Mouse (Mus musculus) forebrain, embryonic 14.5 days (tissue): ENCODE data around the gene Aup1. TPM values are rescaled to one million over a fixed set of nuclear protein-coding genes. Genes with fewer than 3 reads are reported as not detected.

Experiments
- ATAC-seq: fragments of 200-750 bp; cut with Nextera tagmentation; 2 replicates; pipeline ENCODE4 v1.8.0; 2017; ENCODE audit warnings: mild to moderate bottlenecking, moderate library complexity
- DNase-seq: peaks from one replicate; pipeline ENCODE4 v3.0.0-alpha.2; 2015; ENCODE audit warnings: low spot score
- H3K27ac ChIP-seq: fragments of 300-500 bp; sonication (generic); 2 replicates; pipeline ENCODE4 v1.5.1; 2014; ENCODE audit warnings: low read depth, mild to moderate bottlenecking, control low read depth, low read length, moderate library complexity
- H3K27me3 ChIP-seq: fragments of 300-500 bp; sonication (generic); replicated peaks from 2 replicates; pipeline ENCODE4 v1.6.1; 2014; ENCODE audit warnings: low read length, control low read depth, mixed read lengths; ENCODE audit not compliant: control insufficient read depth, insufficient read depth
- H3K36me3 ChIP-seq: fragments of 300-500 bp; sonication (generic); 2 replicates; pipeline ENCODE4 v1.6.1; 2014; ENCODE audit warnings: low read length, control low read depth; ENCODE audit not compliant: control insufficient read depth, insufficient read depth
- H3K4me1 ChIP-seq: fragments of 300-500 bp; sonication (generic); 2 replicates; pipeline ENCODE4 v1.6.1; 2014; ENCODE audit warnings: antibody characterized with exemption, low read length, control low read depth; ENCODE audit not compliant: control insufficient read depth, insufficient read depth
- H3K4me2 ChIP-seq: fragments of 300-500 bp; sonication (generic); 2 replicates; pipeline ENCODE4 v1.6.1; 2014; ENCODE audit warnings: mild to moderate bottlenecking, control low read depth, low read length
- H3K4me3 ChIP-seq: fragments of 300-500 bp; sonication (generic); 2 replicates; pipeline ENCODE4 v1.5.1; 2014; ENCODE audit warnings: low read depth, low read length, control low read depth
- H3K9ac ChIP-seq: fragments of 300-500 bp; sonication (generic); 2 replicates; pipeline ENCODE4 v1.6.1; 2014; ENCODE audit warnings: mild to moderate bottlenecking, low read length, control low read depth, moderate library complexity
- H3K9me3 ChIP-seq: fragments of 300-500 bp; sonication (generic); replicated peaks from 2 replicates; pipeline ENCODE4 v1.6.1; 2016; ENCODE audit warnings: low read length, control low read depth, mixed read lengths; ENCODE audit not compliant: control insufficient read depth
- WGBS: fragments of 180-500 bp; shearing (Covaris S2); extraction: QIAGEN DNeasy Blood & Tissue Kit; methylation state at CpG from one replicate; pipeline ENCODE4 v1.1.7; 2014; 5-methylcytosine and 5-hydroxymethylcytosine counted together
- polyA plus RNA-seq: library from polyadenylated mRNA; unstranded; fragments of >200 nt; fragmentation: Nextera tagmentation; extraction: Ambion mirVana; gene quantifications from 2 replicates; pipeline ENCODE4 v1.2.1, GENCODE M21; 2014

Aup1 gene
- polyA plus RNA-seq, 1 experiment from 2014 or later: 101 TPM

GRCm38 (mm10) chr6:83083497-83083896, 29.2 kb downstream of the Aup1 start:
- DNase-seq (no peak), ATAC-seq (no peak)
- 14% methylated on average over 5 of the region's 5 CpGs for WGBS

GRCm38 (mm10) chr6:83084477-83084876, 30.2 kb downstream of the Aup1 start:
- Histone ChIP-seq H3K4me2 (no peak overlapping the region), H3K9ac (no peak overlapping the region), H3K27me3 (peaks cover 66% of the 10 kb centered on the region), H3K9me3 (no peaks in the 10 kb centered on the region), H3K27ac (no peak overlapping the region), H3K4me1 (no peaks in the 10 kb centered on the region), H3K4me3 (no peak overlapping the region), H3K36me3 (peaks cover 22% of the 10 kb centered on the region)
- DNase-seq: no peak
- 2% methylated on average over 6 of the region's 6 CpGs for WGBS
- no peak for ATAC-seq

More at GRCm38 (mm10) chr6:83083497-83083896, 29.2 kb downstream of the Aup1 start:
- H3K4me3 ChIP-seq: no peak overlapping the region
- peaks cover 59% of the 10 kb centered on the region for H3K27me3 ChIP-seq
- peaks cover 22% of the 10 kb centered on the region for H3K36me3 ChIP-seq
- peaks cover 5% of the 10 kb centered on the region; the same call in 1 of the 2 replicates for H3K4me1 ChIP-seq
- H3K4me2 ChIP-seq: no peak overlapping the region
- H3K9me3 ChIP-seq: no peaks in the 10 kb centered on the region
- H3K27ac ChIP-seq: no peak overlapping the region
- no peak overlapping the region for H3K9ac ChIP-seq

- Histone ChIP-seq H3K4me1 (no peaks in the 10 kb centered on the region), H3K36me3 (0 out of 2 replicates have a peak, but pooled peaks cover 5% of the 10 kb centered on the region), H3K27ac (no peak within 1 kb of the TSS), H3K4me3 (no peak within 1 kb of the TSS), H3K27me3 (peaks cover 76% of the 10 kb centered on the region), H3K4me2 (no peak within 1 kb of the TSS), H3K9ac (no peak within 1 kb of the TSS), H3K9me3 (no peaks in the 10 kb centered on the region)
- DNase-seq: no peak
- WGBS: 2% methylated on average over 42 of the region's 42 CpGs
- ATAC-seq: no peak
Observed at GRCm38 (mm10) chr6:83086121-83087035, 32.1 kb downstream of the Aup1 start, which contains the start of gene Lbx2. TSS of gene Lbx2 (plus strand) at chr6:83086367.

GRCm38 (mm10) chr6:83087205-83087925, 33.0 kb downstream of the Aup1 start:
- 0 out of 2 replicates have a peak, but pooled peaks cover under 1% of the 10 kb centered on the region for H3K36me3 ChIP-seq
- H3K27ac ChIP-seq: no peak overlapping the region
- ATAC-seq (no peak), DNase-seq (no peak)
- WGBS: under 1% methylated on average over 47 of the region's 47 CpGs
- no peaks in the 10 kb centered on the region for H3K4me1 ChIP-seq
- peaks cover 75% of the 10 kb centered on the region for H3K27me3 ChIP-seq
- no peak overlapping the region for H3K9ac ChIP-seq
- H3K4me2 ChIP-seq: 0 out of 2 replicates have a peak overlapping the region, but pooled peaks have one; percentile 4
- peak overlapping the region; percentile 8; the same call in 1 of the 2 replicates for H3K4me3 ChIP-seq
- no peaks in the 10 kb centered on the region for H3K9me3 ChIP-seq

GRCm38 (mm10) chr6:83087926-83088260, 33.6 kb downstream of the Aup1 start:
- Histone ChIP-seq H3K9me3 (no peaks in the 10 kb centered on the region), H3K36me3 (no peaks in the 10 kb centered on the region), H3K9ac (no peak overlapping the region), H3K4me1 (no peaks in the 10 kb centered on the region), H3K27ac (no peak overlapping the region), H3K4me3 (no peak overlapping the region), H3K4me2 (no peak overlapping the region), H3K27me3 (peaks cover 70% of the 10 kb centered on the region)
- ATAC-seq: no peak
- WGBS: under 1% methylated on average over 9 of the region's 9 CpGs
- no peak for DNase-seq

GRCm38 (mm10) chr6:83092416-83093127, 38.3 kb downstream of the Aup1 start:
- Histone ChIP-seq H3K36me3 (no peaks in the 10 kb centered on the region), H3K9ac (no peak overlapping the region), H3K27ac (no peak overlapping the region), H3K4me1 (no peaks in the 10 kb centered on the region), H3K9me3 (no peaks in the 10 kb centered on the region), H3K4me3 (no peak overlapping the region), H3K27me3 (peaks cover 26% of the 10 kb centered on the region), H3K4me2 (no peak overlapping the region)
- ATAC-seq: no peak
- whole genome bisulfite sequencing: 47% methylated on average over 6 of the region's 6 CpGs
- DNase-seq: no peak

GRCm38 (mm10) chr6:83095968-83096367, 41.6 kb downstream of the Aup1 start:
- no peaks in the 10 kb centered on the region for H3K9me3 ChIP-seq
- H3K27ac ChIP-seq: no peak overlapping the region
- WGBS: 49% methylated on average over 6 of the region's 6 CpGs
- H3K4me3 ChIP-seq: no peak overlapping the region
- ATAC-seq (no peak), DNase-seq (no peak)
- no peak overlapping the region for H3K9ac ChIP-seq
- H3K36me3 ChIP-seq: no peaks in the 10 kb centered on the region
- no peak overlapping the region for H3K4me2 ChIP-seq
- 0 out of 2 replicates have a peak, but pooled peaks cover under 1% of the 10 kb centered on the region for H3K27me3 ChIP-seq
- no peaks in the 10 kb centered on the region for H3K4me1 ChIP-seq

- Histone ChIP-seq H3K4me1 (peaks cover 12% of the 10 kb centered on the region), H3K4me3 (no peak overlapping the region), H3K9ac (no peak overlapping the region), H3K27me3 (no peaks in the 10 kb centered on the region), H3K9me3 (no peaks in the 10 kb centered on the region), H3K4me2 (no peak overlapping the region), H3K27ac (no peak overlapping the region), H3K36me3 (no peaks in the 10 kb centered on the region)
- WGBS: 83% methylated on average over 2 of the region's 2 CpGs
- DNase-seq (no peak), ATAC-seq (no peak)
Observed at GRCm38 (mm10) chr6:83098411-83098810, 44.1 kb downstream of the Aup1 start.
